Mouse (Mus musculus): ENCODE data around the gene Supt20.
"Not testable (repeated sequence)": the region's sequence is repeated elsewhere in the genome, so short reads cannot be mapped to it uniquely, and the experiment has no call there.

Supt20 gene

DNA sequence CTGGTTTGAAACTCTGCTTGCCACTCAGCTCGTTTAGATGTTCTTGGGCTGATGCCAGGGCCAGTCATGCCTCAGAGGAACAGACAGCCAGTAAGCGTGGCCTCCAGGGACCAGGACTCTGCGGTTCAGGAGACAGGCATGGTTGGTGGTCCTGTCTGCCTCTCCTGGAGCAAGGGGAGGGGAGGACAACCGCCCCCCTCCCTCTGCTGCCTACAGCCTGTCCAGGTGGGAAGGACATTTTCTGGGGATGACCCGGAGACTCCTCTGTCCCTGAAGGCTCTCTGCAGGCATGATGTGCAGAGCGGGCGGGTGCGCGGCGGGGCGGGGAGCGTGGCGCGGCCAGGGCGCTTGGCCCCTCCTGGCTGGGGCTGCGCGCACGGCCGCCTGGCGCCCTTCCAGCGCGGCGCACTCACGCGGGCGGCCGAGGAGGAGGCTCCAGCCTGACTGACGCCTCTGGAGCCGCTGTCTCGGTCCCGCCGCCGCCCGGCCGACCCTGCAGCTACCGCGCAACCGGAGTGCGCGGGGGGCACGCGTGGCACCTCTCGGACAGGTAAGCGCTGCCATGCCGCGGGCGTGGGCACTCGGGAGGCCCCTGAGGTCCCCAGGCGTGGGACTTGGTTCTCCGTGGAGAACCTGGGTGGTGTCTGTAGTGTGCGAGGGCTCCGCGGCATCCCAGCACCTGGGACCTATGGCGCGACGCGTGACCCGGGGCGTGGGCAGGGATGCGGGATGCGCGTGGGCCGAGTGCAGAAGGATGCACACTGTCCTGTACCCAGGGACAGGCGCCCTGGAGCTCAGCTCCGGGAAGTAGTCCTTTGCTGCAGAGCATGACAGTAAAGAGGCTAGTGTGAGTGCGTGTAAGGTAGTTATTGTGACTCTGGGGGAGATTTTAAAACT, 62.8 kb downstream of the Supt20 start, which contains the start of gene Smad9:
TSS of gene Smad9 (plus strand) at position 438 of the 897 bp plus-strand sequence.
- DNase-seq (ENCODE audit: low read depth in 1 of 2, low spot score in 2 of 2), result no peak

GRCm38 (mm10) chr3:54756058-54756457, 63.5 kb downstream of the Supt20 start:
- DNase-seq (ENCODE audit: low read depth in 1 of 2, low spot score in 2 of 2), result no peak

DNA sequence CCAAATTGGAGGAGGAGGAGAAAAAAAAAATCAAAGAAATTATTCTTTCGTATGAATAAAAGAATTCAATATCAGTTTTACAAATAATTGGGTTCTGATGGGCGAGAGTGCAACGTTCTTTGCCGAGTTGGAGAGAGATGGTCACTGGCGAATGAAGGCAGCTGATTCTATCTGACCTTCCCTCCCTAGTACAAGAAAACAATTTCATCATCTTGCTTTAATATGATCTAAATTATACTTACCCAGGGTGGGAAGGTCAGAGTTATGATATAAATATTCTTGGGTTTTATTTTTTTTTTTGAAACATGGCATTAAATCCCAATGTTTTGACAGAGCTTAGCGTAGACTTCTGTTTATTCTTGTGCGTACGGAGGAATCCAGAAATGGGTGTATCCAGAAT, 64.8 kb downstream of the Supt20 start:
- DNase-seq (ENCODE audit: low read depth in 1 of 2, low spot score in 2 of 2), result no peak

DNA sequence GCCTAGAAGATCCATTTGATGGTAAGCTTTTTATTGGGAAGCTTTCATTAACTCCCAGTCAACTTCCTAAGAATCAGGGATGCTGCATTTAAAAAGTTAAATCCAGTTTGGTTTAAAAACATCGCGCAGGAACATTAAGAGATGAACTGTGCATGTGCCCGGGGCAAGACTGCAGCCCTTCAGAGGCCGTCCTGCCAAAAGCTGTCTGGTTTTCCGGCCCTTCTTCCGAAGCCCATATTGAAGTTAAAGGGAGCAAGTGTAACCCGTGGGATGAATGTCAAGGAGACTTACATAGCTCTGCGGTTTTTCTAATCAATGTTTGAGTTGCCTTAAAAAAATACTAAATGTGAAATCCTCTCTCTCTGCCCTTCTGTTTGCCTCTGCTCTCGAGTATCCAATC, 66.6 kb downstream of the Supt20 start:
- no peak for DNase-seq (ENCODE audit: low read depth in 1 of 2, low spot score in 2 of 2)

- no peak for DNase-seq (ENCODE audit: low read depth in 1 of 2, low spot score in 2 of 2)
Observed at GRCm38 (mm10) chr3:54760321-54761115, 67.9 kb downstream of the Supt20 start.

DNA sequence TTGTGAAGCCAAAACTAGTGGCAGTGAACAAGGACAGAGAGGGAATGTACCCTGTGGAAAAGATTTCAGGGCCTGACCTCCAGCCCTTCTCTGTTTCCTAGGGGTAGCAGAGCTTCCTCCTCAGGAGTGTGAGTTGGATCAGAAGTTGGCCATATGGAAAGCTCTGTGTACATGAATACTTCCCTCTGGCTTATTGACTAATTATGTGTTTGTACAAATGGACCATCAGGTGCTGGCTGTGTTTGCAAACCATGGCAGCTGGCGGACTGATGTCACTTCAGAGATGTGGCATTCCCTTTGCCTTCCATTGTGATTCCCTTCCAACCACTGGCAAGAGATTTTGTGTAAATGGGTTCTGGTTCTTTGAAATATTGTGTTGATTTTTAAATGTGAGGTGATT, 68.7 kb downstream of the Supt20 start:
- DNase-seq (ENCODE audit: low read depth in 1 of 2, low spot score in 2 of 2), result no peak

DNA sequence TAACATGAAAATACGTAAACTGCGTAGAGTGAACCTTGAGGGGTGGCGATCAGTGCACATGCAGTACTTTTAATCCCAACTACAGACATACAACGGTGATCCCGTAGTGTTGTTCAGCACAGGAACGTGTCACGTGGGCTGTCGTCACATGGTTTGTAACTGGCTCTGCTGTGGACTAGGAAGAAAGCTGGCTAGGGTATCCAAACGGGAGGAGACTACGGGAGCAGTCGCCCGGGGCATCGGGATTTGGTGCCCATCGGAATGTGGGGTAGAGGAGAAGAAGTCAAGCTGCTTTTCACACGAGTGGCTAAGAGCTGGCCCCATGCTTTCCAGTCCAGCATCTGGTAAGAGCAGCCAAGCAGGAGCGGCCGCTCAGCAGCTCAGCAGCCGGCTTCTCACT, 71.8 kb downstream of the Supt20 start:
- DNase-seq (ENCODE audit: low read depth in 1 of 2, low spot score in 2 of 2), result no peak

DNA sequence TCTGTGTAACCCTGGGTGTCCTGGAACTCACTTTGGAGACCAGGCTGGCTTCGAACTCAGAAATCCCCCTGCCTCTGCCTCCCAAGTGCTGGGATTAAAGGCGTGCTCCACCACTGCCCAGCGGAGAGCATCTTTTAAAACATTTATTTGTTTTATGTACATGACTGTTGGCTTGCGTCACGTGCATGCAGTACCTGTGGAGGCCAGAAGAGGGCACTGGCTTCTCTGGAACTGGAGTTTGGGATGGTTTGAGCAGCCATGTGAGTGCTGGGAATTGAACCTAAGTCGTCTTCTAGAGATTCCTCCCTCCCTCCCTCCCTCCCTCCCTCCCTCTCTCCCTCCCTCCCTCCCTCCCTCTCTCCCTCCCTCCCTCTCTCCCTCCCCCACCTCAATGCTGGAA, 72.9 kb downstream of the Supt20 start:
- DNase-seq (ENCODE audit: low read depth in 1 of 2, low spot score in 2 of 2), result not testable (repeated sequence)

DNA sequence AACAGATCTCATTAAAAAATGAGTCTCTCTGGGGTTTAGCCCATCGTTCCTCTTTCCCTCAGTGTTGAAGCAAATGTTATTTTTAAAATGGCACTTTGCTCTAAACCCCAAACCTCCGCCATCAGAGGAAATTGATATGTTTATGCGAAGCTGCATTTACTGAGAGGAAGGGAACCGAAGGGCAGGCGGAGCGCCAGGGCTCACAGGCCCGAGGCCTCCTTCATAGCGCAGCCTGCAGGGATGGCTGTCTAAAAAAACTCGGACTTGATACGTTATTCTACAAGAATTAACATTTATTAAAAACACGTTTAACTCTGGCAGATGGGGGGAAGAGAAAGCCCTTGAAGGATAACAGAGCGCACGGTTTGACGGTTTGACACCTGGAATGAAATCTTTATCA, 73.4 kb downstream of the Supt20 start:
- no peak for DNase-seq (ENCODE audit: low read depth in 1 of 2, low spot score in 2 of 2)

DNA sequence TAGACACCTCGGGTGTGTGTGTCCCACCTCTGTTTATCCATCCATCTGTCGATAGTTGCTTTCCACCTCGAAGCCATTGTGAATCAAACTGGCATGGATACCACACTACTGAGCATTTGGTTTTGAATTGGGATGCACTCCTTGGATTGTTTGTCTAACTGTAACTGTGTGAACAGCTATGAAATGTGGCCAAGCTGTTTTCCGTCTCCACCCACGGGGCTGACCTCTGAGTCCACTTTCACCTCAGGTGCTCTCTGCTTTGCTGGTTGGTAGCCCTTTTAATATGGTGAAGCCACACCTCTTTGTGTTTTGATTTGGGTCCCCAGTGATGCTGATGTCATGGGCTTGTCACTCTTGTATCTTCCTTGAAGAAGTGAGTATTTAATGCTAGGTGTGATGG, 74.2 kb downstream of the Supt20 start:
- DNase-seq (ENCODE audit: low read depth in 1 of 2, low spot score in 2 of 2), result no peak

GRCm38 (mm10) chr3:54768592-54768991, 76.0 kb downstream of the Supt20 start:
- no peak for DNase-seq (ENCODE audit: low read depth in 1 of 2, low spot score in 2 of 2)

DNA sequence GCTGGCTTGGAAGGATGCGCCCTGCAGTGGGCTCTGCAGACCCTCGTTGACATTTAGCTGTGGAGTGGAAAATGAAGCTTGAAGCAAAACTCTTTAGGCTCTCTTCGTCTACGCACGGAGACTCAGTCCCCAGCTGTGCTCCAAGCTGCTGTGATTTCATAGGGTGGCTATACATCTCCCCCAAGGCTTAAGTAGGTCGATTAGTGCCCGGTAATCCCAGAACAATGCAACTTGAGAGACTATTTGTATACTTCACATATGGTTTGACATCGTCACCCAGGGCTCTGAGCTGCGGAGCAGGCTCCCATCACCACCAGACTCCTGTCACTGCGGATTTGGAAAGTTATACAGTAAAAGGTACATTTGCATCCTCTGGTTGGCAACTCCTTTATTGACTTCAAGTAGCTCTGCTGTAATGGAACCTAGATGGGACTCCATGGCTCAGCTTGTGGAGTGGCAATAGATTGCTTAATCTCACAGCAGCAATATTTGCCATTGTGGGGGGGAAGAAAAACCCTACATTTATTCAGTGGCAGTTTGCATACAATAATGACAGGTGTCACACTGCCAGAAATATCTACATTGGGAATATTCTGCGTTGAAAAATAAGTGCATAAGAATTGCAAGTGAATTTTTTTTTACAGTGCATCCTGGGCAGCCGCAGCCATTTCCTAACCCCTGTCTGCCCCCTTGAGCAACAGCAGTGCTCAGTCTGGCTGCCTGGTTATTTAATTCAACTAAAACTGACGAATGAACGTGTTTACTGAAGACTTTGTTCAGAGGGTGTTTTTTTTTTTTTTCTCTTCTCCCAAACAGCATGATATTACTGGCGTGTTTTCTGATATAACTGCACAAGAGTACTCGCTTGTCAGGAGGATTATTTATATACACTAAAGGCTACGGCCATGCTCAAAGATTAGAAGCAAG, 77.0 kb downstream of the Supt20 start:
- DNase-seq (ENCODE audit: low read depth in 1 of 2, low spot score in 2 of 2), result no peak

- DNase-seq (ENCODE audit: low read depth in 1 of 2, low spot score in 2 of 2), result no peak
Observed at GRCm38 (mm10) chr3:54773613-54774012, 81.0 kb downstream of the Supt20 start.

DNA sequence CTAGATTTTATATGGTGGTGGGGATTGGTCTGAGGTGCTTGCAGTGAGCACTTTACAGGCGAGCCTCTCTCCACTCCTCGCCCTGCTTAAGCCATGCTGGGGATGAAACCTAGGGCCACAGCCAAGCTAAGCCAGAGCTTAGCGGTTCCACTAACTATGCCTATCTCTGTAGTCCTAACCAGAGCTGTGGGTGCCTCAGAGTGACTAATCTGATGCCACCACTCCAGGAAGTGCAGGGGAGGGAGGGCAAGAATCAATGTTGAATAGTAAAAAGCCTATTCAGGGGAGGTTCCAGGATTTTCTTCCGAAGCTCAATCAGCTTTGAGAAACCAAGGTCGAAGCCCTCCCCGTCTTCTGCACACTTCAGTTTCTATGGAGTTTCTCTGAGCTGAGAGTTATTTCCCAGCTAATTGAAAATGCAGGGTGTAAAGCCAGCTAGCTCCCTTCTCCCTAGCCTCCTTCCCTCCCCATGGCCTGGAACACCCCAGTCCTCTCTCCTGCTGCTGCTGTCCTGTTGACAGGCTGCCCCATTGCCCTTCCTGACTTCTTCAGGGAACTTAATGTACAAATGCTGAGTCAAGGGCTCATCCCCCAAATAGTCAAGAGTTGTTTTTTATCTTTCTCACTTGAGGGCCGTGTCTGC, 83.5 kb downstream of the Supt20 start:
- DNase-seq (ENCODE audit: low read depth in 1 of 2, low spot score in 2 of 2), result no peak

Measured in monocyte, adult 2 months (primary cell).